Mouse (Mus musculus): ENCODE measurements around the gene Gsap.
"Not testable (repeated sequence)": the region's sequence is repeated elsewhere in the genome, so short reads cannot be mapped to it uniquely, and the experiment has no call there.

The Gsap gene

DNA sequence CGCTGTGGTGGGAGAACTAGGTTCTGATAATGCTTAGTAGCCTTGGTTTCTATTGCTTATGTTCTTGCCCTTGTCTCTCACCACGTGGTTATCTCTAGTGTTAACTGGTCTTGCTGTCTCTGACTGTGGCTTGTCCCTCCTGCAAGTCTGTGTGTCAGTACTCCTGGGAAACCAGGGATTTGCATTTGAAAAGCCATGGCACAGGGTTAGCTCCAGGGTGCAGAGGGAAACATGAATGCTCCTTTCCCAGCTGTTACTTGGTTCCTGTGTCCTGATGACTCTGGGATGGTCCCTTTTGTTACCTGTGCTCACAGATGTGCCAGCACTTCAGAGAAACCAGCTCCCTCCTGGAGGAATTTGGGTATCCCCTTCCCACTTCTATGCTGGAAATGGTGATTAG lies 3.0 kb upstream of the Gsap start:
- DNase-seq (ENCODE audit: low spot score) = not testable (repeated sequence)

DNA sequence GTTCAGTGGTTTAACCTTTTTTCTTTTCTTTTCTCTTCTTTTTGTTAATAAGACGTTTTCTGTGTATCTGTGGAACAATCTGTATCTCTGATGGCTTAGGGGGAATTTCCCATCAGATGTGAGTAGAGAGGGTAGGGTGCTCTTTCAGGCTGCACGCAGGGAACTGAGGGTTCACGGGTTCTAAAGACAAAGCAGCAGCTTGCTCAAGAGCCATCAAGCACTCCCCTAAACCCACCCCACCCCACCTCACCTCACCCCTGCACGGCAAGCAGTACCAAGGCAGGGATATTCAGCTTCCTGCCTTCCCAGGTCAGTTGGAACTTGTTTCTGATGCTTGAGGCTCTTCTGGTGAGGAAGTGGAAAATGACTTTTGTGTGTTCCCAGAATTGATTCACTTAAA lies 766 bp downstream of the Gsap start:
- no peak for DNase-seq (ENCODE audit: low spot score)

DNA sequence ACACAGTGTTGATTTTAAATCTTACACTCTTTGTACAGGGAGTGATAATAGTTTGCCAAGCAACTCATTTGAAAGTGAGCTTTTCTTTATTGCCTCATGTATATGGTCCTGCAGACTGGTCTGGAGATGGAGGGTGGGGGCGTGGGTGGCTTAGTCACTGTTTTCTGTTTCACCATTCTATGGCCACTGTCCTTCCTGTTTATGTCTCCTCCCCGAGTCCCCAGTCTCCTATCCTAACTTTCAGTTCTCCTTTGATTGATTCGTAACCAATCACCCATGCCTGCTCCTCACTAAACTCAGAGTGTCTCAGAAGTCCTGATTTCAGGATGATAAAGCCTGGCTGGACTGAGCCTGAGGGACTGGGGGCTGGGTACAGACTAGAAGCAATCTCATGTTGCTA lies 2.4 kb downstream of the Gsap start:
- DNase-seq (ENCODE audit: low spot score) = no peak

DNA sequence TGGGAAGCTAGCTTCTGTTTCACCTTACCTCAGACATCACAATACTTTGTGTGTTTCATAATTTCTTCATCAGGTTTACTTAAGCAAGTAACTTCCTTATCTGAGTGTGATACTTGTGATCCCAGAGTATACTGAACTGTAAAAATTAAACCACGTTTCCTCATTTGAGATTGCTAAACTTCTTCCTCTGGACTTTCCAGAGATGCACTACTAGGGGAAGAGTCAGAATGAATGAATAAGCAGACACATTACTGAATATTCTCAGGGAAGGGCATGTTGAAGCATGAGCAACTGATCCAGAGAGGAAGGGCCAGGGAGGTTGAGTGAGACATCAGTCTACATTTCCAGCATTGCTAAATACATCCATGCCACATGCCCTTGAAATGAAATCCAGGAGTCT lies 3.0 kb downstream of the Gsap start:
- no peak for DNase-seq (ENCODE audit: low spot score)

DNA sequence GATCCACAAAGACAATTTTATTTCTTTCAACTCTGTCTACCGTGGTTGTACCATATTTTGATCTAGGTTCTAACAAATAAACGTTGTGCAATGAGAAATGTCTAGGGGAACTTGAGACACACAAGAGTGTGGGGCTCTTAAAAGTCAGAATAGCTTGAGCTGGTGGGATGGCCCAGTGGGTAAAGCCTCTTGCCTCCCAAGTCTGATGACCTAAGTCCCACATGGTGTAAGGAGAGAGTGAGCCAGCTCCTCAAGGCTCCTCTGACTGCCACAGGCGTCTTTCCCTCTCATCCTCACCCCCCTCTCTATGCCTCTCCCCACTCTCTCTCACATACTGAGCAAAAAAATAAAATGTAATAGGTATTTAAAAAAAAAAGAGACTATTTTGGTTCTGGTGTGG lies 3.4 kb downstream of the Gsap start:
- no peak for DNase-seq (ENCODE audit: low spot score)

DNA sequence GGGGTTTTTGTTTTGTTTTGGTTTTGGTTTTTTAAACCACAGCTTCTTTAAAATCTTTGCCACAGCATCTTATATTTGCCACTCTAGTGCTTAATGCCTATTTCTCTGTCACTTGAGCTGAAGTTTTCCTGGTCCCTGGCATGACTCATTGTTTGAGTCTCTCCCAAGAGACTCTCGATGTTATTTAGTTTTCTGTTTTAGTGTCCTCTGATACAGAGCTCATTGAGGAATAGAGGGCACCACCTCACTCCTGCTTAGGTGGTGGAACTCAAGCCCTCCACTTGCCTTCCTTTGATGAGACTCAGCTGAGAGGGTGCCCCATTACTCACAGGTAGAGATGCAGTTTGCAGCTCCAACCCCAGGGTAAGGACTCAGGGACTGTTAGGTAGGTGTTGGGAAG lies 17.4 kb downstream of the Gsap start:
- DNase-seq (ENCODE audit: low spot score) = no peak

DNA sequence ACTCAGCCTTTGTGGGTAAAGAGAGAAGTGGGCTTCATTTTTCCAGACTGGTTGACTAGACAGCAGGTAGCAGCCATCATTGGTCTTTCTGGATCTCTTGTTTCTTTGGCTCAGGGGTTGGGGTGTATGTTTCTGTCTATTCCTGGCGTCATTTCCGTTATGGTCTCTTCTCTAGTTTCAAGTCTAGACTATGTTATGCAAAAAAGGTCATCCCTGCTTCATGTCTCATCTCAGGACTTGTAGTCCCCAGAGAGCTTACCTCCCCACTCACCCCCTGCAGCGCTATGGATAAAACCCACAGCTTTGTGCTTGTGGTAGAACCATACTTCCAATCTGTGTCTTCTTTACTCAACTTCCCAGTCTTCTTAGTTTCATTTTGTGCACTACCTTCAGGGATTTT lies 18.1 kb downstream of the Gsap start:
- no peak for DNase-seq (ENCODE audit: low spot score)

DNA sequence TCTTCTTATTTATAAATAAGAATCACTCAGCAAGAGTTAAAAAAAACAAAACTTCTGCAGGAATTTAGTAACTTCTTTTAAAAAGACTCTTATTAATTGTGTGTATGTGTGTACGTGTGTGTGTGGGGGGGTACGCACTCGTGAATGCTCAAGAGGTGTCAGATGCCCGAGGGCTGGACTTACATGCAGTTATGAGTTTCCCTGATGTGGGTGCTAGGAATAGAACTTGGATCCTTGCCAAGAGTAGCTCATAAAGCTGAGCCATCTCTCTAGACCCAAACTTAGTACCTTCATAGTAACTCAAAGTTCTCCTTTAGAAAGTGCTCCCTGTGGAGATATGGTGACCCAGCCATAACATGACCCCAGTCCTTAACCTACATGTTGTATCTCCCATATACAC lies 20.0 kb downstream of the Gsap start:
- no peak for DNase-seq (ENCODE audit: low spot score)

DNA sequence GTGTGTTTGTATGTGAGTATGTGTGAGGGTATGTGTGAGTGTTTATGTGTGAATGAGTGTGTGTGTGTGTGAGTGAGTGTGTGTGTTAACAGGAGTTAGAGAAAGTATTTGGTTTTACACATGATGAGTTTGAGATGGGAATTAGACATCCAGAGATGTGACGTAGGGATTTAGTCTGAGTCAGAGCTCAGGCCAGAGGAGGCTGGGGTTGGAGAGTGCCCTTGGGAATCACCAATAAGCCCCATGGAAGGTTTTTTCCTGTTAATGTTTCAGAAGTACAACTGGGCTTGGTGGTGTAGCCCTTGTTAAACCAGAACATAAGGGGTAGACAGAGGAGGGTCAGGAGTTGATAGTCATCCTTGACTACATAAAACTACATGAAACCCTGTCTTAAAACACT lies 25.4 kb downstream of the Gsap start:
- DNase-seq (ENCODE audit: low spot score) = no peak

DNA sequence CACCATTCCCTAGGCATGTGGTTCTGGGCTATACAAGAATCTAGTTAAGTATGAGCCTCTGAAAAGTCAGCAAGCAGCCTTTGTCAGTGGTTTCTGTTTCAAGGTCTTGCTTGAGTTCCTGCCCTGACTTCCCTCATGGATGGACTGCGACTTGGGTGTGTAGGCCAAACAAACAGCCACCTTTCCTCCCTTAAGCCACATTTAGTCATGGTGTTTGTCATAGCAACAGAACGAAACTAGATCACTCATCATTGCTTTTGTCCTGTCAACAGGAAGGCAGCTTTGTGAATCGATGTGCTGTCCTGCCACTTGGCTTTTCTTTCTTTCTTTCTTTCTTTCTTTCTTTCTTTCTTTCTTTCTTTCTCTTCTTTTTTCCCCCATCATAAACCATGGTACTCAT lies 26.9 kb downstream of the Gsap start:
- DNase-seq (ENCODE audit: low spot score) = no peak

DNA sequence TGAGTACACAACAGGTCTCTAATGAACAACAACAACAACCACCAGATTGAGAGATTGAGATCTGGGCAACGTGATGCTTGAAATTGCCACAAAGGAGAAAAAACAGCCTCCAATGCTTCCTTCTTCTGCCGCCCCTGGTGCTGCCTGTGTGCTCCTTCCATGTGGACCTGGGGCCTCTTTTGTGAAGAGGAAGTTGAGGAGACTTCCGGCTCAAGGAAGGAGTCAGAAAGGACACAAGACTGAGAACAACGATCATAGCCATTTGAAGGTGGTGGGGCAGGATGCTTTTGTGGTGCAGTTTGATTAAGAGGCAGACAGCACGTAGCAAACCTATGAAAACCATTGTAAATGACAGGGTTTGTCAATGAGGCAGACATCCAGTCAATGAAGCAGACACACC lies 27.7 kb downstream of the Gsap start:
- no peak for DNase-seq (ENCODE audit: low spot score)

DNA sequence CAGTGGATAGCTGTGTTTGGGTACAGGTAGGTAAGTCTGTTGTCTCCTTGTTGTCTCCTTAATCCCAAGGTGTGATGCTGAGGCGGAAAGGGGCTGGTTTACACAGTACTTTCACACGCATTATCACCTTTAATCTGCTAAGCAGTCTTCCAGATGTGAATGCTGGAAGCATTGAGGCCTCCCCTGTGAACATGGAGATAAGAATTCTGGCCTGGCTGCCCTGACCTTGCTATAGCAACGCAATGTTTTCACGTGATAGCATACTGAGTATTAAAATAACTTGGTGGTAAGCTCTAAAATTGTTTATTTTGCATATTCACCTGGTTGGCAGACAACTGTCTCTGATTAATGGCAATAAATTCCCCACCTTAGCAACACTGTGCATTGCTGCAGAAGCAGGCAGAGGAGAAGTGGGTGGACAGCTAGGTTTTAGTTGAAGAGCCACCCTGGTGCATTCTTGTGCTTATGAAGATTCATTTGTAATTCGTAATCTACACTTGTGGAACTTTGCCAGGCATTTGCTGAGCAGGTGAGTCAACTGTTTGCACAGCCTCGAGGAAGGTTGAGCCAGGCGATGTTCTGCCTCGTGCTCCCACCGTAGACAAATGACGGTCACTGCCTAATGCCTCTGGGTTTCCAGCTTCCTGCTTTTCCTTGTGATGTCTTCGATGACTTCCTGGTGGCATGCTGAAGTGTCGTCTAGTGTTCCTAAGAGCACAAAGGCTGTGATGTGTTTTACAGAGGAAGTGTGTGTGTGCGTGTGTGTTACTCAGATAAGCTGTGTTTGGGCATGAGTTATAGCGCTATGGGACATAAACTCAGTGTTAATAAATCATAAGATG lies 31.6 kb downstream of the Gsap start:
- DNase-seq (ENCODE audit: low spot score) = peak; percentile 26

DNA sequence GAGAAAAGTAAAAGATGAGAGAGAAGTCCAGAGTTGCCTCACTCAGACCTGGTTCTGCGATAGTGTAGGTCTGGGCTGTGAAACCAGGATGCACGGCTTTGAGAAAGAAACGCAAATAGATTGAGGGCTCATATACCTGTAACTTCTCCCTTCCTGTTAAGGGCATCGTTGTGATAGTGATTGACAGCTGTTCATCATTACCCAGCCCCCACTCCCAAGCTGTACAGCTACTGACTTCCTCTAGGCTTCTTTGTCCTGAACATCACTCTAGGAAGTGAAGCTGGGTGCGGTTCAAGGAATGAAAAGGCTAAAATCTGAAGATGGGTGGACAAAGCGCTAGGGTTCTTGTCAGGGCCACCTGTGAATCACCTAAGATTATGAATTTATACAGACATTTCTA lies 46.8 kb downstream of the Gsap start:
- no peak for DNase-seq (ENCODE audit: low spot score)

DNA sequence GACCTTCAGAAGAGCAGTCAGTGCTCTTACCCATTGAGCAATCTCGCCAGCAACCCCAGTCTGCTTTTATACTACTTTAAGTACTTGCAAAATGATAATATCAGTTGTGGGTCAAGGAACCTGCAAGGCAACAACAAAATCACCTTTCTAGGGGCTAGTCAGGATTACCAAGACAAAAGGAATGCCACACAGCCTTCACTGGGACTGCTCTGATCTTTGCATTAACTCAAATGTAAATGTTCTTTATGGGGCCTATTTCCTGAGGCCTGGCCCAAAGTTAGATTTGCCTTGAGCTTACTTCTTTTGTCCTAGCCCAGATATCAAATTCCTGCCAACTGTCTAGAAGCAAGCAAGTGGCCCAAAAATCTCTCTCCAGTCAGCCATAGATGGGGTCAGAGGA lies 58.5 kb downstream of the Gsap start:
- DNase-seq (ENCODE audit: low spot score) = no peak

DNA sequence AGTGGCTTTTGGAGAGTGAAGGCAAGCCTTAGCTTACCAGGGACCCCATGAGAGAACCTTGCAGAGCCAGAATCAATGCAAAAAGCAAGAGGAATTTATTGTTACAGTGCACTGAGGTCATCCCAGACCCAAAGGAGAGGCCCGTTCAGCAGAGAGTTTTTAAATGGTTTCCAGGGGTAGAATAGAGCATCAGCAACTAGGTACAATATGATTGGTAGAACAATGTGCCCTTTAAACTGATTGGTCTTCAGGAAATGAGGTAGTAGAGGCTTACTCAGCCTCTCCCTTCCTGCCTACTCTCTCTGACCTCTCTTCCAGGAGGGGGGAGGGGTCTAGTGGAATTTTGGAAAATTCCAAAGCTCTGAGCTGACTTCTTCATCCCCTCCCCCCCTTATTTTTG lies 59.2 kb downstream of the Gsap start:
- no peak for DNase-seq (ENCODE audit: low spot score)

DNA sequence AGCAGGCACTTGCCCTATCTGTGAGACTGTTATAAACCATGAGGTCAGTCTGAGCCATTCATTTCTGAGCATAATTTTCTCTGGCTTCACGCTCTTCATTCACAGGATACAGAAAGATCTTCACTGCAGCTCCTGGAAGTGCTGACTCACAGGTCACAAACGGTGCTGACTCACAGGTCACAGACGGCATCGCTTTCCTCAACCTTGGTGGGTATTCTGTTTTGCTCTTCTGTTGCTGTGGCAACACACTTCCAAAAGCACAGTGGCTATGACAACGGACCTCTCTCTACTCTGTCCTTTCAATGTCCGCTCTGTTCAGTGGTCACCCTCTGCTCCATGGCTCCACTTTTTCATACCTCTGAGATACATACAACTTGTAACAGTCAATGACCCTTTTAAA lies 60.7 kb downstream of the Gsap start:
- no peak for DNase-seq (ENCODE audit: low spot score)

DNA sequence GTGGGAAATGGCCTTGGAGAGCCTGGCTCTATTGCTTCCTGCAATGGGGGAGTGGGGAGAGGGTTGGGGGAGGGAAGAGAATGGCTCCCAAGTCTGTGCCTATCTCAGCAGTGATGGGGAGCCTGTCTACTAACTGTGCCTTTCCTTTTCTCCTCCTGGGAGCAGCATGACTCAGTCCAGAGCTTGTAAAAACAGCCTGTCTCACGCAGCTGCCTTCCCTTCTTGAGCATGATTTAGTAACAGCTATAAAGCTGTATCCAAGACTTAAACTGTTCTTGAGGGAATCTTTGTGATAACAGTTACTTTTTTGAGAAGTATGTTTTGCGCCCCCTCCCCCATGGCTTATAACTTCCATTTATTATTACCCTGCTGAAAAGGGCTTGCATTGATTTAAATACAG lies 61.9 kb downstream of the Gsap start:
- DNase-seq (ENCODE audit: low spot score) = no peak

DNA sequence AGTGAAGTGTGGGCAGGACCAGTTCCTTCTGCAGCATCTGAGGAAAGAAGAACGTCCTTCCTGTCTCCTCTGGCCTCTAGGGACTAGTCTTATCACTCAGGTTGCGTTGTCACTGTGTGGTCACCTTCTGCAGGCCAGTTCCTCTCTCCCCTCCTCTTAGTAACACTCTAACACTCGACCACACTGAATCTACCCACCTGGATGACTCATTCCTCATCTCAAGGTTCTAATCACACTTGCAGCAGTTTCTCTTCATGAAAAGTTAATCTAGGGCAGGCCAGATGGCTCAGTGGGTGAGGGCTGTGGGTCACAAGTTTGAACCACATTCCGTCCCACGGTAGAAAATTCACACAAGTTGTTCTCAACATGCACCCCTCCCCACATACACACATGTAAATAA lies 62.8 kb downstream of the Gsap start:
- no peak for DNase-seq (ENCODE audit: low spot score)

DNA sequence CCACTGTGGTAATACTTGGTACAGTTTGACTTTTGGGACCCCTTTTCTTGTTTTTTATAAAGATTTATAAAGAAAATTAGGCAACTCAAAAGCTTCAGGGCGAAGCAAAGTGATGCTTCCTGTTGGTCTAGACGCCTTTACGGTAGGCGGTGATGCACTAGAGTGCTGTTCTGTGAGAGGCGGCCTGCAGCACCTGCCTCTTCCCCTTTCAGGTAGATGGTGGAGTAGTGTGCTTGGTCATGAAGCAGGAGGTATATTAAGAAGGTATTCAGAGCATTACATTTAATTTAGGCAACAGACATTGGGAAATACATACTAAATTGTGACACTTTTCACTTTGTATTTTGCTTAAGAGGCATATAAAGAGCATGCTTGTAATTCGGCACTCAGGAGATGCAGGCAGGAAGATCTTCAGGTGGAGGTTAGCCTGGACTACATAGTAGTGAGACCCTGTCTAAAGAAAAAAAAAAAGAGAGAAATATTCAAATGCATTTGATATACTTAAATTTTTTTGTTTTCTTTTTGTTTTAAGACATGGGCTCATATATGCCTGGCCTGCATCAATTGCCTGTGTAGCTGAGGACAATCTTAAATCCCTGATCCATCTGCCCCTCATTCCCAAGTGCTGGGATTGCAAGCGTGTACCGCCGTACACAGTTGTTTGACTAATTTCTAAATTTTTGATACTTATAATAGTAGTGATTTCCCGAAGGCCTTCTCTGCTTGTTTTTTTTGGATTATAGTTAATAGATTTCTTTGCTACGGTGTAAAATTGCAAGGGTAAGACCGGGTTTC lies 68.9 kb downstream of the Gsap start:
- DNase-seq (ENCODE audit: low spot score) = no peak

DNA sequence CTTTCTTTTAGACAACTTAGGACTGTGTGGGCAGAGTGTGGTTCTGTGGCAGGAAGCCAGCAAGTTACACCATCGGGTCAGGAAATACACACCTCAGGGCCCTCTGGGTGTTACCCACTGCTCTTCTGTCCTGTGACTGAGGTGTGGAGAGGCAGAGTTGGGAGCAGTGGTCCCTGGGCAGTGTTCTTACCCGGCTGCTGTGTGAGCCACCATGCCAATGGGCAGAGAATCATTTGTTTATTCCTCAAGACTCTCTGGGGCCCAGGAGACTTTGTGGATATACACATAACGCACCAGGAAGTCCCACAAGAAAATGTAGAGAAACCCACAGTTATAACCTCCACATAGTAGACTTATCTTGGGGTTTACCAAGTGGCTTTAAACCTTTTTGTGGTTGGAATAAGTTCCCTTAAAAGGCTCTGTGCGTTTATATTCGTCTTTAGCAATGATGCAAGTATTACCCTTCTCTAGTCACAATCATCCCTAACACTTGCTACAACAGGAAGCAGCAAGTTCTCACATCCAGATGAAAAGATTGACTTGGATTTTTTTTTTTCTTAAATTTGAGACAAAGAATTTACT lies 69.6 kb downstream of the Gsap start:
- no peak for DNase-seq (ENCODE audit: low spot score)

DNA sequence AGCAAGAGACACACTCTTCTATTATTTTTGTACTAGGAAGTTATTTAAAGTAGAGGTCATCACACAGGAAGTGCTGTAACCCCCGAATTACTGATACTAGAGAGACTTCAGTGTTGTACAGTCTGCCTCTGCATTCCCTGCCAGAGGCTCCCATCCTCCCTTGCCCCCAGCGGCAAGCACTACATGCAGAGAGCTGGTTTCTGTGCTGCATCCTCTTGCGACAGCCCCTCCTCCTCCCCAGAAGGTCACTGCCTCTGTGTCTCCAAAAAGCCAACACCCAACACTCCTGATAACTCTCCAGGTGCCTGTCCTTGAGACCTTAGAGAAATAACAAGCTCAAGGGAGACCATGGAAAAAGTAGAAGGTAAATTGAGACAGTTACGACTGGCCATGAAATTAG lies 71.1 kb downstream of the Gsap start:
- no peak for DNase-seq (ENCODE audit: low spot score)

DNA sequence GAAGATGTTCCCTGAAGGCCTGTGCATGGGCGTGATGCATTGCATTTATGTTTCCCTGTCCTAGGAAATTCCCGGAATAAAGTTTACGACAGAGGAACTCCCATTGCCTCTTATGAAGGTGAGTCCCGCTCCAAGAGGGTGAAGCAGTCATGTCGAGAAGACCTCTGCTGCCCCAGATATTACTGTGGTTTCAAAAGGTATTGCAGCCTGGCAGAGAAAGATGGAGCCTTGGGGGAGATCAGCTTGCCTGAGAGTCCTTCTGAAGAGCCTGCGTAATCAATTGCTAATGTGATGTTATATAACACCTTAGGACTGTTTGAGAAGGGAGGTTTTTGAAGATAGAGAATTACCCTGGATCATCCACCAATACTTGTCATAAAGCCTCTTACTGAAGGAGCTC lies 71.8 kb downstream of the Gsap start:
- DNase-seq (ENCODE audit: low spot score) = no peak

DNA sequence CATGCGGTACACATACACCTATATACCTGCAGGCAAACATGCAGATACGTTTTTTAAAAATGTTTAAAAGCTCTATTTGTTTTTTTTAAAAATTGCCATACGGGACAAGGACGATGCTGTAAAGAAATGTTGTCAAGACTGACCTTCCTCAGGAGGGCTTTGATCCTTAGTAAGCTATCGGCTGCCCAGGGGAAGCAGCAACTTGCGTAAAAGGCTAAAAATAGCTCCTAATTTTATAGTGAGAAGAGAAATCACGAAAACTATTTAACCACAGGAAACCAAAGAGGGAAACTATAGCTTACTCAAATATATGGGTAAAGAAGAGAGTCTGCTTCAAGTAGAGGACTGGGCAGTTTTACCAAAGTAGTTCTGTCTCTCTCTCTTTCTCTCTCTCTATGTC lies 74.7 kb downstream of the Gsap start:
- no peak for DNase-seq (ENCODE audit: low spot score)
